Mouse (Mus musculus) forebrain, embryonic 13.5 days (tissue): ENCODE measurements around the gene Podn. TPM values are rescaled to one million over a fixed set of nuclear protein-coding genes. Genes with fewer than 3 reads are reported as not detected.

Experiments used
- ATAC-seq: fragments of 200-750 bp; cut with Nextera tagmentation; 2 replicates; pipeline ENCODE4 v1.8.0; 2017
- H3K27ac ChIP-seq: fragments of 300-500 bp; sonication (generic); 2 replicates; pipeline ENCODE4 v1.5.1; 2015; ENCODE audit warnings: inconsistent platforms, mild to moderate bottlenecking, moderate library complexity
- H3K27me3 ChIP-seq: fragments of 300-500 bp; sonication (generic); 2 replicates; pipeline ENCODE4 v1.6.1; 2015; ENCODE audit warnings: mild to moderate bottlenecking, inconsistent platforms
- H3K36me3 ChIP-seq: fragments of 300-500 bp; sonication (generic); 2 replicates; pipeline ENCODE4 v1.6.1; 2015; ENCODE audit warnings: mild to moderate bottlenecking, inconsistent platforms; ENCODE audit not compliant: poor library complexity, severe bottlenecking
- H3K4me1 ChIP-seq: fragments of 300-500 bp; sonication (generic); 2 replicates; pipeline ENCODE4 v1.6.1; 2015; ENCODE audit warnings: inconsistent platforms
- H3K4me2 ChIP-seq: fragments of 300-500 bp; sonication (generic); 2 replicates; pipeline ENCODE4 v1.6.1; 2015; ENCODE audit warnings: inconsistent platforms, mild to moderate bottlenecking, moderate library complexity
- H3K4me3 ChIP-seq: fragments of 300-500 bp; sonication (generic); 2 replicates; pipeline ENCODE4 v1.5.1; 2015; ENCODE audit warnings: mild to moderate bottlenecking, inconsistent platforms
- H3K9ac ChIP-seq: fragments of 300-500 bp; sonication (generic); 2 replicates; pipeline ENCODE4 v1.6.1; 2015; ENCODE audit warnings: mild to moderate bottlenecking, inconsistent platforms
- H3K9me3 ChIP-seq: fragments of 300-500 bp; sonication (generic); replicated peaks from 2 replicates; pipeline ENCODE4 v1.6.1; 2016; ENCODE audit warnings: inconsistent platforms
- WGBS: fragments of 180-500 bp; shearing (Covaris S2); methylation state at CpG from one replicate; pipeline ENCODE4 v1.1.7; 2015; 5-methylcytosine and 5-hydroxymethylcytosine counted together
- polyA plus RNA-seq: library from polyadenylated mRNA; unstranded; fragments of >200 nt; fragmentation: Nextera tagmentation; extraction: Ambion mirVana; gene quantifications from 2 replicates; pipeline ENCODE4 v1.2.1, GENCODE M21; 2015

Podn gene
- polyA plus RNA-seq, 1 experiment from 2014 or later: 0.27 TPM

- ATAC-seq: no peak
- H3K36me3 ChIP-seq: no peaks in the 10 kb centered on the region
- H3K9ac ChIP-seq: peak overlapping the region; percentile 70
- H3K4me1 ChIP-seq: peaks cover 16% of the 10 kb centered on the region
- H3K27me3 ChIP-seq: peaks cover 56% of the 10 kb centered on the region
- WGBS: 3% methylated on average over 22 of the region's 22 CpGs
- peak overlapping the region; percentile 99 for H3K4me2 ChIP-seq
- no peaks in the 10 kb centered on the region for H3K9me3 ChIP-seq
- H3K4me3 ChIP-seq: peak overlapping the region; percentile 60
- no peak overlapping the region for H3K27ac ChIP-seq
Observed at GRCm38 (mm10) chr4:108030888-108031501, 65.2 kb downstream of the Podn start.

DNA sequence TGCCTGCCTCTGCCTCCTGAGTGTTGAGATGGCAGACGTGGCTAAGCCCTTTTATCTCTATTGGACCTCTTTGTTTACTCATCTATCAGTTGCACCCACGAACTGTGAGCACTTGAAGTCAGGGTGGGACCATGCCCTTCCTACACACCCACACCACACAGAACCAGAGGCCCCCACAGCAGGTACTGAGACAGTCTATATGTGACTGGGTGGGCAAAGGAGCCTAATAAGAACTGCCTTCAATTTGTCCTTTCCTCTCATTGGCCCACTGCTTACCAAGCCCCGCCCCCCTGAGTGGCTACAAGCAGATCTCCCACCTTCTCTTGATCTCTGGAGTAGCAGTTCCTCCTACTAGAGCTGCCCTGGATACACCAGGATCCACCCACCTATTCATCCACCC, 70.1 kb downstream of the Podn start:
- Histone ChIP-seq H3K27ac (no peak overlapping the region), H3K9ac (no peak overlapping the region), H3K36me3 (no peaks in the 10 kb centered on the region), H3K4me1 (peaks cover 11% of the 10 kb centered on the region), H3K4me3 (no peak overlapping the region), H3K9me3 (no peaks in the 10 kb centered on the region), H3K4me2 (no peak overlapping the region), H3K27me3 (peaks cover 27% of the 10 kb centered on the region)
- ATAC-seq: no peak
- 45% methylated on average over 3 of the region's 3 CpGs for WGBS

GRCm38 (mm10) chr4:108025269-108025668, 71.0 kb downstream of the Podn start:
- H3K4me1 ChIP-seq: peaks cover 5% of the 10 kb centered on the region; the same call in 1 of the 2 replicates
- 0 out of 2 replicates have a peak overlapping the region, but pooled peaks have one; percentile 10 for H3K4me2 ChIP-seq
- no peak overlapping the region for H3K9ac ChIP-seq
- WGBS: 7% methylated on average over 10 of the region's 10 CpGs
- H3K27ac ChIP-seq: no peak overlapping the region
- H3K9me3 ChIP-seq: no peaks in the 10 kb centered on the region
- H3K4me3 ChIP-seq: no peak overlapping the region
- no peaks in the 10 kb centered on the region for H3K36me3 ChIP-seq
- H3K27me3 ChIP-seq: peaks cover 18% of the 10 kb centered on the region
- no peak for ATAC-seq

GRCm38 (mm10) chr4:108024641-108025040, 71.6 kb downstream of the Podn start:
- Histone ChIP-seq H3K9ac (no peak overlapping the region), H3K4me2 (no peak overlapping the region), H3K9me3 (no peaks in the 10 kb centered on the region), H3K36me3 (no peaks in the 10 kb centered on the region), H3K4me3 (no peak overlapping the region), H3K27ac (no peak overlapping the region), H3K4me1 (peaks cover 5% of the 10 kb centered on the region; the same call in 1 of the 2 replicates), H3K27me3 (peaks cover 11% of the 10 kb centered on the region)
- WGBS: 65% methylated on average over 5 of the region's 5 CpGs
- no peak for ATAC-seq

DNA sequence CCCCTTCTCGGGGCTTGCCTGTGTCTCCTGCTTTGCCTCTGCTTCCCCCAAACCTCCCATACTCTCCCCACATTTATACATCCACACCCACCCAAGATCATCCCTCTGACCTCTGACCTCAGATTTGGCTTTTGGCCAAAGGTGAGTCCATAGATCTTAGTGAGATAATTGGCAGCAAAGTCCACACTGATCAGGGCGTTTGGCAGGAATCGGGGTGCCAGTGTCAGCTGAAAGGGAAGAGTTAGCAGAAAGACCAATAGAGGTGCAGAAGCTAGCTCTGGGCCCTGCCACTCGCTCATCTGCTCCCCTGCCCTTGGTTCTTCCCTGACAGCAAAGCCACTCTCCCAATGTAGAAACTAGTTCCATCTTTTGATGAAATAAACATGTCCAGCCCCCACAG, 73.1 kb downstream of the Podn start:
- WGBS: 86% methylated on average over 4 of the region's 4 CpGs
- Histone ChIP-seq H3K9ac (no peak overlapping the region), H3K36me3 (no peaks in the 10 kb centered on the region), H3K9me3 (no peaks in the 10 kb centered on the region), H3K4me1 (peaks cover 18% of the 10 kb centered on the region), H3K27ac (no peak overlapping the region), H3K27me3 (no peaks in the 10 kb centered on the region), H3K4me2 (no peak overlapping the region), H3K4me3 (no peak overlapping the region)
- no peak for ATAC-seq

- no peak overlapping the region for H3K4me3 ChIP-seq
- H3K9ac ChIP-seq: no peak overlapping the region
- ATAC-seq: no peak
- H3K36me3 ChIP-seq: no peaks in the 10 kb centered on the region
- no peaks in the 10 kb centered on the region for H3K27me3 ChIP-seq
- peaks cover 13% of the 10 kb centered on the region for H3K4me1 ChIP-seq
- H3K9me3 ChIP-seq: no peaks in the 10 kb centered on the region
- no peak overlapping the region for H3K27ac ChIP-seq
- 82% methylated on average over 6 of the region's 6 CpGs for WGBS
- no peak overlapping the region for H3K4me2 ChIP-seq
Observed at GRCm38 (mm10) chr4:108020178-108020577, 76.1 kb downstream of the Podn start.

- Histone ChIP-seq H3K27me3 (no peaks in the 10 kb centered on the region), H3K9me3 (no peaks in the 10 kb centered on the region), H3K4me3 (no peak overlapping the region), H3K4me1 (peaks cover 13% of the 10 kb centered on the region), H3K9ac (no peak overlapping the region), H3K27ac (0 out of 2 replicates have a peak overlapping the region, but pooled peaks have one; percentile 0), H3K36me3 (no peaks in the 10 kb centered on the region), H3K4me2 (no peak overlapping the region)
- 44% methylated on average over 14 of the region's 14 CpGs for WGBS
- ATAC-seq: 0 out of 2 replicates have a peak, but pooled peaks have one; percentile 41
Observed at GRCm38 (mm10) chr4:108018961-108019921, 77.0 kb downstream of the Podn start.

GRCm38 (mm10) chr4:108018241-108018923, 77.9 kb downstream of the Podn start:
- H3K4me1 ChIP-seq: peaks cover 13% of the 10 kb centered on the region
- 47% methylated on average over 10 of the region's 10 CpGs for WGBS
- no peaks in the 10 kb centered on the region for H3K36me3 ChIP-seq
- no peak overlapping the region for H3K9ac ChIP-seq
- H3K27me3 ChIP-seq: no peaks in the 10 kb centered on the region
- no peak overlapping the region for H3K27ac ChIP-seq
- no peak for ATAC-seq
- H3K4me2 ChIP-seq: no peak overlapping the region
- no peak overlapping the region for H3K4me3 ChIP-seq
- H3K9me3 ChIP-seq: no peaks in the 10 kb centered on the region

GRCm38 (mm10) chr4:108017839-108018238, 78.4 kb downstream of the Podn start:
- Histone ChIP-seq H3K4me2 (no peak overlapping the region), H3K36me3 (no peaks in the 10 kb centered on the region), H3K9ac (no peak overlapping the region), H3K4me3 (no peak overlapping the region), H3K9me3 (no peaks in the 10 kb centered on the region), H3K4me1 (peaks cover 13% of the 10 kb centered on the region), H3K27me3 (no peaks in the 10 kb centered on the region), H3K27ac (no peak overlapping the region)
- 80% methylated on average over 7 of the region's 7 CpGs for WGBS
- no peak for ATAC-seq

DNA sequence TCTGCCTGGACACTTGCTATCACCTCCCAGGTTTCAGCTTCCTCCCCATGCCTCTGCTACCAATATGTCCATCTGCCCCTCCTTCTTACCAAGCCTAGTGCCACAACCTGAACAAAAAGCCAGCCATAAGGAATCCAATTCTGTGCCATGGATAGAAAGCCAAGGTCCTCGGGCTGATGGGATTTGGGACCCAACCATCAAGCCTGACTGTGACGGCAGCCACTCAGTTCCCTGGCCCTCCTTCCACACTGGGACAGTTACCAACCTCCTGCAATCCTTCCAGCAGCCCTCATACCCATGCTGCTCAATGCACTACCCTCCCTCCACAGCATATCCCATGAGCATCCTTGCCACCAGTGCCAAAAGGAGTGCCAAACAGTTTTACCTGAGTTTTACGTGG, 79.9 kb downstream of the Podn start:
- WGBS: 81% methylated on average over 3 of the region's 3 CpGs
- H3K36me3 ChIP-seq: no peaks in the 10 kb centered on the region
- no peak overlapping the region for H3K9ac ChIP-seq
- no peak overlapping the region for H3K27ac ChIP-seq
- H3K9me3 ChIP-seq: no peaks in the 10 kb centered on the region
- no peaks in the 10 kb centered on the region for H3K27me3 ChIP-seq
- H3K4me1 ChIP-seq: peaks cover 13% of the 10 kb centered on the region
- H3K4me2 ChIP-seq: no peak overlapping the region
- H3K4me3 ChIP-seq: no peak overlapping the region
- ATAC-seq: no peak

DNA sequence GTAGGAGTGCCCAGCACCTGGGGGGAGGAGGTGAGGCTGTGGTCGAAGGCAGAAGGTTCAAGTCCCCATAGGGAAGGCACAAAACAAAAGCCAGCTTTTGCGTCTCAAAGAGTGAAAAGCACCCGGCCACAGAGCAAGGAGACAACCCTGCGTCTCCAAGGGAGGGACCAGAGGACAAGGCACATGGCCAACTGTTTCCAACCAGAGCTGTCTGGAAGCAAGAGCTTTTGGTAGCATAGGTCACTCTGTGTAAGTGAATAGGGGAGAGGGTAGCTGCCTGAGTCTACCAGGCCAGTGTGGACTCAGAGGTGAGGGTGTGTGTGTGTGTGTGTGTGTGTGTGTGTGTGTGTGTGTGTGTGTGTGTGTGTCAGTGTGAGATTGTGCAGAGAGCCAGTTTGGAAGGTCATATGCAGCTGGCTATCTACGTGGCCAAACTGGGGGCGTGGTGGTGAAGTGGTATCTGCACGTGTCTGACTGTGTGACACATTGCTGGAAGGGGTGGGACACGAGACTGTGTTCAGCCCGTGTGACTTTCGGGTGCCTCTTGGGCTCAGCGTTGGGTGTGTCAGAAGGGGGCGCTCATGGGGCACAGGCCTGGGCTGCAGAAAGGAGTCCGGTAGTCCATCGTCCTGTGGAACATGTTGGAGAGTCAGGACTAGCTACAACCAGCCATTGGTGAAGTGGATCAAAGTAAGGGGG, 81.0 kb downstream of the Podn start:
- H3K9me3 ChIP-seq: no peaks in the 10 kb centered on the region
- WGBS: 64% methylated on average over 14 of the region's 14 CpGs

More for the DNA sequence above, 81.0 kb downstream of the Podn start:
- H3K4me2 ChIP-seq: no peak overlapping the region
- no peak overlapping the region for H3K27ac ChIP-seq
- ATAC-seq: no peak
- H3K9ac ChIP-seq: no peak overlapping the region
- no peak overlapping the region for H3K4me3 ChIP-seq
- H3K4me1 ChIP-seq: peaks cover 13% of the 10 kb centered on the region
- H3K27me3 ChIP-seq: no peaks in the 10 kb centered on the region
- H3K36me3 ChIP-seq: no peaks in the 10 kb centered on the region
